Mouse (Mus musculus) CH12.LX (cell line): Measurements from ENCODE around the gene Gid4. TPM values are rescaled to one million over a fixed set of nuclear protein-coding genes. Genes with fewer than 3 reads are reported as not detected.

Experiments used
- DNase-seq: peaks from one replicate; pipeline ENCODE4 v3.0.0-alpha.2; 2013; ENCODE audit errors: extremely low read depth
- H3K27ac ChIP-seq: 2 replicates; pipeline ENCODE4 v1.5.1; 2012; ENCODE audit warnings: low read depth, mild to moderate bottlenecking, control low read depth, moderate library complexity; ENCODE audit not compliant: insufficient read depth
- H3K27me3 ChIP-seq: replicated peaks from 2 replicates; pipeline ENCODE3; 2012; ENCODE audit warnings: inconsistent platforms
- H3K36me3 ChIP-seq, 2 experiments: replicated peaks in 1 of 2; 2 replicates each; pipeline versions ENCODE3 to v1.6.1; 2012; ENCODE audit warnings: inconsistent platforms in 1 of 2, low read length in 1 of 2, mild to moderate bottlenecking in 1 of 2, mixed read lengths in 1 of 2, moderate library complexity in 1 of 2; ENCODE audit not compliant: control insufficient read depth in 1 of 2, insufficient read depth in 1 of 2
- H3K4me1 ChIP-seq, 2 experiments: 2 replicates each; pipeline ENCODE4 v1.6.1; 2012; ENCODE audit warnings: inconsistent platforms in 1 of 2, moderate library complexity in 1 of 2; ENCODE audit not compliant: insufficient read depth in 2 of 2, control insufficient read depth in 1 of 2
- H3K4me2 ChIP-seq: 2 replicates; pipeline ENCODE4 v1.6.1; 2012; ENCODE audit warnings: low read depth, mild to moderate bottlenecking, control low read depth; ENCODE audit not compliant: poor library complexity, insufficient read depth, severe bottlenecking
- H3K4me3 ChIP-seq, 3 experiments: fragments of 150-350 bp in 1 of 3; sonication (generic) in 1 of 3; replicated peaks in 1 of 3; 2 replicates each; pipeline versions ENCODE3 to v1.5.1; 2011 to 2012; ENCODE audit warnings: low read depth in 2 of 3, low read length in 2 of 3, mild to moderate bottlenecking in 2 of 3, moderate library complexity in 2 of 3, control low read depth in 1 of 3, improper control_type of control experiment in 1 of 3, inconsistent platforms in 1 of 3, mixed read lengths in 1 of 3; ENCODE audit not compliant: poor library complexity in 1 of 3
- H3K79me2 ChIP-seq: replicated peaks from 2 replicates; pipeline ENCODE4 v1.6.1; 2012; ENCODE audit warnings: mild to moderate bottlenecking, moderate library complexity; ENCODE audit not compliant: control insufficient read depth, poor library complexity, insufficient read depth, severe bottlenecking; ENCODE audit errors: extremely low read depth
- H3K9ac ChIP-seq: 2 replicates; pipeline ENCODE4 v1.6.1; 2012; ENCODE audit warnings: low read depth, mild to moderate bottlenecking, control low read depth, moderate library complexity; ENCODE audit not compliant: insufficient read depth
- H3K9me3 ChIP-seq: replicated peaks from 2 replicates; pipeline ENCODE3; 2012; ENCODE audit warnings: low read length, inconsistent platforms, mixed read lengths
- BHLHE40 ChIP-seq: IDR thresholded peaks from 2 replicates; pipeline ENCODE4 v1.6.1; 2011; ENCODE audit warnings: mild to moderate bottlenecking, low read depth, low read length, improper control_type of control experiment
- CHD1 ChIP-seq: IDR thresholded peaks from 2 replicates; pipeline ENCODE4 v1.6.1; 2012; ENCODE audit warnings: low read depth, low read length, improper control_type of control experiment, inconsistent platforms
- CHD2 ChIP-seq: IDR thresholded peaks from 2 replicates; pipeline ENCODE4 v1.6.1; 2011; ENCODE audit warnings: low read length, improper control_type of control experiment
- CTCF ChIP-seq, 2 experiments: IDR thresholded peaks in 1 of 2; conservative IDR thresholded peaks in 1 of 2; 2 replicates each; pipeline ENCODE4 v1.5.1; 2011 to 2012; ENCODE audit warnings: low read depth in 2 of 2, low read length in 2 of 2, improper control_type of control experiment in 1 of 2, inconsistent platforms in 1 of 2, mild to moderate bottlenecking in 1 of 2, moderate library complexity in 1 of 2
- ELF1 ChIP-seq: IDR thresholded peaks from 2 replicates; pipeline ENCODE4 v1.6.1; 2014; ENCODE audit warnings: low read depth, mild to moderate bottlenecking, inconsistent platforms, low read length, improper control_type of control experiment
- EP300 ChIP-seq: IDR thresholded peaks from 2 replicates; pipeline ENCODE4 v1.6.1; 2011; ENCODE audit warnings: low read length, improper control_type of control experiment
- HCFC1 ChIP-seq: IDR thresholded peaks from 2 replicates; pipeline ENCODE4 v1.6.1; 2012; ENCODE audit warnings: low read depth, mild to moderate bottlenecking, inconsistent platforms, low read length, improper control_type of control experiment
- KAT2A ChIP-seq: IDR thresholded peaks from 2 replicates; pipeline ENCODE4 v1.6.1; 2012; ENCODE audit warnings: low read length, improper control_type of control experiment, inconsistent platforms; ENCODE audit not compliant: insufficient replicate concordance
- MAFK ChIP-seq: IDR thresholded peaks from 2 replicates; pipeline ENCODE4 v1.6.1; 2011; ENCODE audit warnings: low read length, improper control_type of control experiment; ENCODE audit not compliant: insufficient replicate concordance
- MAZ ChIP-seq: IDR thresholded peaks from 2 replicates; pipeline ENCODE4 v1.6.1; 2012; ENCODE audit warnings: low read depth, mild to moderate bottlenecking, inconsistent platforms, low read length, improper control_type of control experiment, moderate library complexity
- MEF2A ChIP-seq: IDR thresholded peaks from 2 replicates; pipeline ENCODE4 v1.6.1; 2014; ENCODE audit warnings: low read depth, mild to moderate bottlenecking, inconsistent platforms, low read length, improper control_type of control experiment, borderline replicate concordance
- MYC ChIP-seq: IDR thresholded peaks from 2 replicates; pipeline ENCODE4 v1.6.1; 2011; ENCODE audit warnings: low read depth, mild to moderate bottlenecking, improper control_type of control experiment, low read length
- NELFE ChIP-seq: IDR thresholded peaks from 2 replicates; pipeline ENCODE4 v1.6.1; 2011; ENCODE audit warnings: low read depth, low read length, improper control_type of control experiment
- PAX5 ChIP-seq: IDR thresholded peaks from 2 replicates; pipeline ENCODE4 v1.6.1; 2012; ENCODE audit warnings: low read length, inconsistent platforms, mixed read lengths
- POLR2A ChIP-seq: IDR thresholded peaks from 2 replicates; pipeline ENCODE4 v1.6.1; 2011; ENCODE audit warnings: low read depth, mild to moderate bottlenecking, improper control_type of control experiment, low read length
- RCOR1 ChIP-seq: conservative IDR thresholded peaks from 2 replicates; pipeline ENCODE4 v1.6.1; 2012; ENCODE audit warnings: low read depth, mild to moderate bottlenecking, inconsistent platforms, low read length, improper control_type of control experiment
- TBP ChIP-seq: conservative IDR thresholded peaks from 2 replicates; pipeline ENCODE4 v1.6.1; 2011; ENCODE audit warnings: low read depth, low read length, improper control_type of control experiment
- TCF12 ChIP-seq: IDR thresholded peaks from 2 replicates; pipeline ENCODE4 v1.6.1; 2014; ENCODE audit warnings: low read depth, mild to moderate bottlenecking, inconsistent platforms, low read length, improper control_type of control experiment
- UBTF ChIP-seq: IDR thresholded peaks from 2 replicates; pipeline ENCODE4 v1.6.1; 2012; ENCODE audit warnings: low read depth, mild to moderate bottlenecking, inconsistent platforms, low read length, improper control_type of control experiment, moderate library complexity
- ZC3H11A ChIP-seq: IDR thresholded peaks from 2 replicates; pipeline ENCODE4 v1.6.1; 2012; ENCODE audit warnings: low read depth, mild to moderate bottlenecking, inconsistent platforms, low read length, improper control_type of control experiment
- ZMIZ1 ChIP-seq: IDR thresholded peaks from 2 replicates; pipeline ENCODE4 v1.6.1; 2012; ENCODE audit warnings: low read depth, mild to moderate bottlenecking, inconsistent platforms, low read length, improper control_type of control experiment
- ZNF384 ChIP-seq: IDR thresholded peaks from 2 replicates; pipeline ENCODE4 v1.6.1; 2012; ENCODE audit warnings: low read depth, low read length, improper control_type of control experiment, inconsistent platforms
- dilution Hi-C: fragments of 300-500 bp; cut with MboI; formaldehyde crosslinking; loops from 2 replicates; pipeline ENCODE4 v1.14.3; 2020; ENCODE audit warnings: low sequenced_read_pairs; ENCODE audit not compliant: extremely low pct_unique_long_range_greater_than_20kb, extremely low pct_ligation_motif_present
- in situ Hi-C: fragments of 300-500 bp; cut with MboI; formaldehyde crosslinking; loops from 3 replicates; pipeline ENCODE4 v1.14.3; 2019; ENCODE audit warnings: low sequenced_read_pairs, low pct_ligation_motif_present, low pct_unique_long_range_greater_than_20kb, mixed read lengths
- polyA plus RNA-seq: library from polyadenylated mRNA; unstranded; fragments of >175 nt; gene quantifications from 2 replicates; pipeline ENCODE4 v1.2.1, GENCODE M21; 2012; ENCODE audit warnings: low read depth; ENCODE audit not compliant: insufficient read length
- total RNA-seq, 2 experiments: library from RNA; depleted of rRNA; stranded (reverse); fragments of 300-350 nt in 1 of 2; fragments of >200 nt in 1 of 2; gene quantifications; 2 replicates each; pipeline ENCODE4 v1.2.3; 2012 to 2014

The Gid4 gene
- total and polyA plus RNA-seq, 3 experiments, result 17.0 to 23.4 (median 17.3) TPM

DNA sequence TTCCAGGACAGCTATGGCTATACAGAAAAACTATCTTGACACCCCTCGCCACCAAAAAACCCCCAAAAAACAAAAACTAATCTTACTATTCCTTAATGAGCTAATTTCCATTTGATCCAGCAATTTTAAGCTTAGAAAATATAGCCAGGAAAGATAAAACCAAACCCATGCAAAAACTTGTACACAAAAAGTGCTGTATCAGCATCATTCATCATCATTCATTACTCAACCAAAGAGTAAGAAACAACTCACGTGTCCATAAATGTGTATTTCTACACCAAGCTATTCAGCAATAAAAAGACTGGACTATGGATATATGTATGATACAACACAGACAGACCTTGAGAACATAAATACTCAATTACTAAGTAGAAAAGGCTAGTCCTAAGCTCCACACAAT, 4.0 kb upstream of the Gid4 start:
- in situ Hi-C loops, result loop anchor here (10.0 to 25.0 kb wide), 2 partner anchors 158 to 326 kb away; no protein-coding TSS in a partner anchor
- no peaks in the 10 kb centered on the region for H3K9me3 ChIP-seq
- TF ChIP-seq CTCF (conservative IDR thresholded peaks at IDR 0.05 in 1 of 2, IDR thresholded peaks at IDR 0.05 in 1 of 2; ENCODE audit: low read depth in 2 of 2, low read length in 2 of 2), result no peak
- TF ChIP-seq POLR2A, result no peak
- peak; percentile 97 for TF ChIP-seq MAFK
- no peak for TF ChIP-seq PAX5
- TF ChIP-seq EP300, result no peak
- TF ChIP-seq RCOR1, result no peak
- TF ChIP-seq ZNF384, result no peak
- TF ChIP-seq, all 38 proteins: peak for 1
- no peak overlapping the region for H3K9ac ChIP-seq
- DNase-seq, result no peak
- peaks cover 18 to 50% of the 10 kb centered on the region in 2 experiments for H3K36me3 ChIP-seq
- peaks cover 33% of the 10 kb centered on the region for H3K79me2 ChIP-seq
- no peak overlapping the region for H3K4me3 ChIP-seq
- H3K4me1 ChIP-seq, result peaks cover 3 to 21% of the 10 kb centered on the region in 2 experiments
- no peak overlapping the region for H3K4me2 ChIP-seq
- no peaks in the 10 kb centered on the region for H3K27me3 ChIP-seq
- no peak overlapping the region for H3K27ac ChIP-seq
- dilution Hi-C loops, result no loop called here

GRCm38 (mm10) chr11:60416590-60416962, 369 bp upstream of the Gid4 start:
- H3K4me3 ChIP-seq, result peak overlapping the region; percentile 83 to 97 (median 87)
- H3K27ac ChIP-seq, result no peak overlapping the region
- in situ Hi-C loops, result loop anchor here (5.0 to 25.0 kb wide), 3 partner anchors 162 to 329 kb away; no protein-coding TSS in a partner anchor
- dilution Hi-C loops, result no loop called here
- H3K4me1 ChIP-seq, result peaks cover 6 to 46% of the 10 kb centered on the region in 2 experiments
- peaks cover 38% of the 10 kb centered on the region for H3K79me2 ChIP-seq
- peak overlapping the region; percentile 93 for H3K9ac ChIP-seq
- H3K27me3 ChIP-seq, result no peaks in the 10 kb centered on the region
- no peak for DNase-seq
- peak overlapping the region; percentile 99 for H3K4me2 ChIP-seq
- TF ChIP-seq MEF2A (no peak), UBTF (peak; percentile 71; the same call in 1 of the 2 replicates), ZMIZ1 (no peak)
- H3K36me3 ChIP-seq, result peaks cover 2 to 31% of the 10 kb centered on the region in 2 experiments
- H3K9me3 ChIP-seq, result no peaks in the 10 kb centered on the region

DNA sequence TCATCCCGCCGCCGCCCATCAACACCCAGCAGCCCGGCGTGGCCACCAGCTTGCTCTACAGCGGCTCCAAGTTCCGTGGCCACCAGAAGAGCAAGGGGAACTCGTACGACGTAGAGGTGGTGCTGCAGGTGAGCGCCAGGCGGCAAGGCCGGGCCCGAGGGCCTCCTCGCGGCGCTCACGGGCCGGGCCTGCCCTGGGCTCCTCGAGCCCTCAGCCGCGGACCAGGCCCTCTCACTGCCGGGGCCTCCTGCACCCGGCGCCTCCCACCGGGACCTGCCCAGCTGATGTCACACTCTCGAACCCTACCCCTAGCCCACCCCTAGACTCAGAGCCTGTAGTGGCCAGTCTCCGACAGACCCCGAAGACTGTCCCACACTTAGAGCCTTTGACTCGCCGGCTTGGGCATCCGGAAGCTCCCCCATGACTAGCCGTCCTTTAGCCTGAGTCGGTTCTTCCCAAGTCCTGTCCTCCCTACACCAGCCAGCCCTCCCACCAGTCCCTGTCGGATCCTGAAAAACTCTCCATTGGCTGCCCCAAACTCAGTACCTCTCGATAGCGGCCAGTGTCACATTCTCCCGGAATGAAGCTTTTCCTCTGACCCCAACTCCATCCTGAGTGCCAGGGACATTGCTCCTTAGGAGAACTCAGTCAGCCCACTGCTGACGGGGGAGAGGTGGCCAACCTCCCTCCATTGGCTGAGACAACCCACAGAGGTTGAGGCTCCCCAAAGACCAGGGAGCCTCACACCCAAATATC, 950 bp downstream of the Gid4 start, which contains the start of gene Atpaf2:
Gene Atpaf2, minus strand, starts transcription at position 741 of the 756 bp plus-strand sequence.
- Histone ChIP-seq H3K27ac (peak within 1 kb of the TSS; percentile 70), H3K79me2 (peaks cover 35% of the 10 kb centered on the region), H3K9me3 (no peaks in the 10 kb centered on the region), H3K4me1 (peaks cover 7 to 54% of the 10 kb centered on the region in 2 experiments), H3K4me2 (peak within 1 kb of the TSS; percentile 86), H3K4me3 (peak within 1 kb of the TSS; percentile 80 to 94 (median 87)), H3K36me3 (peaks cover 0 to 28% of the 10 kb centered on the region in 2 experiments), H3K27me3 (no peaks in the 10 kb centered on the region), H3K9ac (peak within 1 kb of the TSS; percentile 87)
- no peak for DNase-seq
- TF ChIP-seq HCFC1, result no peak
- TF ChIP-seq CHD2, result 0 out of 2 replicates have a peak, but pooled peaks have one; percentile 15
- no peak for TF ChIP-seq ZC3H11A
- no peak for TF ChIP-seq TCF12
- 0 out of 2 replicates have a peak, but pooled peaks have one; percentile 19 for TF ChIP-seq KAT2A
- TF ChIP-seq ELF1, result 0 out of 2 replicates have a peak, but pooled peaks have one; percentile 17
- peak; percentile 28; the same call in 1 of the 2 replicates for TF ChIP-seq MAZ
- 0 out of 2 replicates have a peak, but pooled peaks have one; percentile 60 for TF ChIP-seq UBTF
- 0 out of 2 replicates have a peak, but pooled peaks have one; percentile 20 for TF ChIP-seq TBP
- no peak for TF ChIP-seq MYC
- TF ChIP-seq NELFE, result no peak
- TF ChIP-seq BHLHE40, result 0 out of 2 replicates have a peak, but pooled peaks have one; percentile 8
- TF ChIP-seq CHD1, result no peak; the same call in 1 of the 2 replicates
- dilution Hi-C loops (no loop called here), in situ Hi-C loops (loop anchor here (5.0 to 25.0 kb wide), 3 partner anchors 163 to 331 kb away; no protein-coding TSS in a partner anchor)
